13 mouse cellular contexts compared by ENCODE assay signal in the genomic region with DNA sequence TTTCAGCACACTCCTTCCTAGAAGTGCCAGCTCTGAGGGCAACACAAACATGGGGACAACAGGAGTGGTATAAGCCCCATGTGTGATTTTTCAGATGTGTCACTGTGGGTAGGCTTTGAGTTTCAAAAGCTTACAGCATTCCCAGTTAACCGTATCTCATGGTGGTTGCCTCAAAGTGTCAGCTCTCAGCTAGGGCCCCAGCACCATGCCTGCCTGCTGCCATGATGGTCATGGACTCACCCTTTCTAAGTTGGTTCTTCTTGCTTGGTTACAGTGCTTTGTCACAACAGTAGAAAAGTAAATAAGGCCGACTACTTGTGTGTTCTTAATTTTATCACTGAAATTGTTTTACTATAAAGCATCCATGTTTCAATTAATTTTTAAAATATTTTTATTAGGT. TPM values are rescaled to one million over a fixed set of nuclear protein-coding genes. Genes with fewer than 3 reads are reported as not detected.
"Had no signal": no experiment of that assay in that cellular context is flagged by ENCODE, and none has a peak within 500 bp of the region (broad histone marks: within the 10 kb centered on the region; RNA-seq: fewer than 3 reads in every experiment).

No protein-coding gene starts in this region.

- H3K4me3 ChIP-seq: limb, embryonic 10.5 days; limb, embryonic 13.5 days; liver, embryonic 12.5 days; liver, embryonic 15.5 days; midbrain, embryonic 12.5 days; midbrain, embryonic 15.5 days had no signal

- H3K27ac ChIP-seq: limb, embryonic 10.5 days; limb, embryonic 13.5 days; liver, embryonic 12.5 days; liver, embryonic 15.5 days; midbrain, embryonic 12.5 days; midbrain, embryonic 15.5 days had no signal

- H3K9me3 ChIP-seq: limb, embryonic 10.5 days; limb, embryonic 13.5 days; liver, embryonic 12.5 days; liver, embryonic 15.5 days; midbrain, embryonic 12.5 days; midbrain, embryonic 15.5 days had no signal

- ATAC-seq: liver, embryonic 12.5 days; midbrain, embryonic 15.5 days had no signal

- H3K36me3 ChIP-seq: midbrain, embryonic 15.5 days had no signal

- H3K4me1 ChIP-seq: limb, embryonic 10.5 days; midbrain, embryonic 12.5 days had no signal

- H3K4me2 ChIP-seq: limb, embryonic 13.5 days; liver, embryonic 12.5 days; liver, embryonic 15.5 days; midbrain, embryonic 12.5 days; midbrain, embryonic 15.5 days had no signal

- H3K27me3 ChIP-seq: limb, embryonic 13.5 days; liver, embryonic 12.5 days; liver, embryonic 15.5 days; midbrain, embryonic 12.5 days; midbrain, embryonic 15.5 days had no signal

- H3K9ac ChIP-seq: limb, embryonic 13.5 days; liver, embryonic 12.5 days; liver, embryonic 15.5 days; midbrain, embryonic 12.5 days; midbrain, embryonic 15.5 days had no signal

- DNase-seq: layer of hippocampus, adult 9-11 months; liver; thymus, adult 18-20 months; thymus, postnatal 36 days had no signal

RNA-seq across cellular contexts. Expression of a gene that starts 18.1 kb away (rescaled TPM):
- total RNA-seq: megakaryocyte-erythroid progenitor cell, adult 5-6 weeks had no signal
- polyA plus RNA-seq: small intestine, adult 2 months; spleen, adult 2 months had no signal
